Mouse (Mus musculus): ENCODE results near the gene Ap5s1.
"Not testable (repeated sequence)": the region's sequence is repeated elsewhere in the genome, so short reads cannot be mapped to it uniquely, and the experiment has no call there.

Ap5s1 gene

DNA sequence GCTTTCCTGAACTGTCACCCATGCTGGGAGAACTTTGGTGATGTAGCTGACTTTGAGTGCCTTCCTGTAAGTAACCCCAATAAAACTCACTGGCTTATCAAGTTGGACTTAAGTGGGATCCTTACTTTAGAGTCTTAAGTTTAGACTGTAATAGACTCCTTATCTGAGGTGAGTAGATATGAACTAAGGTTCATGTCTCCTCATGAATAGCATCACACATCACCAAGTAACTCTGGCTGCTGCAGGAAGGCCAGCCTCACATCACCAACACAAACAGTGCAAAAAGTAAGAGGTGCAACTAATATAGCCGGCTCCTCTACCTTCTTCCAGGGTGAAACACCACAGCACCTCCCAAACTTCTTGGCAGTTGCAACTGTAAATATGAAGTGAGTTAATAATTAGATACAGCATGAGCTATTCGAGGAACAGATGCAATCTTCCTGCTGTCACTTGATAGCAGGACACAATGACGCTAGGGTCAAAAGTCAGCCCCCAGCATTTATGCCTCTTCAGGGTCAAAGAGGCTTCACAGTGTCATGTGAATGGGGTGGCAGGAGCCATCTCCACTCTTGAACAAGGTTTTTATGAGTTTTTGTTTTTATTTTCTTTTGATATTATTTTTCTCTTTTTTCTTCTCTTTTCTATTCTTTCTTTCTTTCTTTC, 15.1 kb downstream of the Ap5s1 start:
- no peak for DNase-seq (ENCODE audit: low spot score)

DNA sequence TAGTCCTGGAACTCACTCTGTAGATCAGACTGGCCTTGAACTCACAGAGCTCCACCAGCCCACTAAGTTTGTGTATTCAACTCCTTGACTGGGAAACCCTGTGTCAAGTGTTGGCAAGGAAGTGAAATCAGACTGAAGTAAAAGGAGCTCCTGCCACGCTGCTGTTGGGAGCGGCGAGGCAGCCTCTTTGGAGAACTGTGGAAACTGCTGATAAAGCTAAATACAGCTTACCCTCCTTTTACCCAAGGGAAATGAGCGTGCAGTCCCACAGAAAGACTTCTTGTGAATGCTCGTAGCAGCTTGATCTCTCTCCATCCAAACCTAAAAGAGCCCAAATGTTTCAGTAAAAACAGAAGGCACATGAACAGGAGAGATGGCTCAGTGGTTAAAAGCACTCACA, 15.7 kb downstream of the Ap5s1 start:
- DNase-seq (ENCODE audit: low spot score): no peak

DNA sequence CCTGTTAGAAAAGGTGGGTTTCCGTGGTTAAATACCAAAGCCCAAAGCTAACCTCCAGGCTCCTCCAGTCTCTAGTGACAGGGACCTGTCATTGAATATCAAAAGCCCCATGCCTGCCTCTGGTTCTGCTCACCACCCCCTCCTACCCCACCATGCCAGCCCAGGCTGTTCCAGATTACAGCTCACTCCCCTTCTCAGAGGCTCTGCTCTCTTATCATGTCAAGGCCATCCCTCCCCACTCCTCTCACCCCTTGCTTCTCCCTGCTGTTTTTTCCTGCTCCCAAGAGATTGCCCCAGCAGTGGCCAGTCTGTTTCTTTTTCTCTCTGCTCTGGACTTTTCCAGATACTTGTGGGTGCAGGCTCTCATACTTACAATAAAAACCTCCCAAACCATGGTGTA, 16.7 kb downstream of the Ap5s1 start:
- no peak for DNase-seq (ENCODE audit: low spot score)

DNA sequence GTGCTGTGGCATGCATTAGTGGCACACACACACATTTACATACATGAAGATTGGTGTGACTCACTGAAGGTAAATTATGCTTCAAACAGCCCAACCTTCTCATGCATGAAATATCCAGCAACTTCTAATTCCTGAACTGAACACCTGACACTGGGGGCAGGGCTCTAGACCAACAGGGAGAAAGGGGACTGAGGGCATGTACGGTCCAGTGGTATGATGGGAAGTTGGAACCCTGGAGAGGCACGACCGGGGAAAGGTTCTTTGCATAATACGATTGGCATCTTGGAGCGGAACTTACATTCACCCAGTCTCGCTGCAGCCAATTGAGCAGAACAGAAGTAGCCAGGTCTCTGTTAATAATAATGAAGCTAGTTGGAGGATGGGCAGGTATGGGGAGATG, 18.3 kb downstream of the Ap5s1 start:
- no peak for DNase-seq (ENCODE audit: low spot score)

DNA sequence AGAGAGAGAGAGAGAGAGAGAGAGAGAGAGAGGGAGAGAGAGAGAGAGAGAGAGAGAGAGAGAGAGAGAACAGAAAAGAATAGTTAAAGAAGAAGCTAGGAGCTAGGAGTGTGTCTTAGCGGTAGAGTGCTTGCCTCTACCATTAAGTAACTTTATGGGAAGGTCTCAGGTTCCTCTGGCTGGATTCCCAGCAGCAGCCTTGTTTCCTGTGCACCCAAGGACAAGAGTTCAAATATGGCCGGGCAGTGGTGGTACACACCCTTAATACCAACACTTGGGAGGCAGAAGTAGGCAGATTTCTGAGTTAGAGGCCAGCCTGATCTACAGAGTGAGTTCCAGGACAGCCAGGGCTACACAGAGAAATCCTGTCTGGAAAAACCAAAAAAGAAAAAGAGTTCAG, 19.8 kb downstream of the Ap5s1 start:
- not testable (repeated sequence) for DNase-seq (ENCODE audit: low spot score)

DNA sequence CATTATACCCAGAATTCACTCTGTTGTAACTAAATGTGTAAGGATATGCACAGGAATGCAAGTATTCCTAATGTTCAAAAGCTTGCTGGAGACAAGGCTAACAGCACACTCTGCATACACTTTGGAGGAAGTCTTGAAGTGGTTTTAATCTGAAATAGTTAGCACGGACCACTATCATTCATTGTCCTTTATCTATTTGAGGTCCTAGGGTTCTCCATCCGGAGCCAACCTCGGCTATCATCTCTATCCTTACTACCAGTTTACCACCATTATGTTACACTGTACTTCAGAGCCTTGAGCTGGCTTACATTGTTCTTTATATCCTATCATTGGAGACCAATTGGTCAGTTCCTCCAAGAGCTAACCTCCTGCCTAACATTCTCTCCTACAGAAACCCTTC, 20.4 kb downstream of the Ap5s1 start:
- DNase-seq (ENCODE audit: low spot score): no peak

DNA sequence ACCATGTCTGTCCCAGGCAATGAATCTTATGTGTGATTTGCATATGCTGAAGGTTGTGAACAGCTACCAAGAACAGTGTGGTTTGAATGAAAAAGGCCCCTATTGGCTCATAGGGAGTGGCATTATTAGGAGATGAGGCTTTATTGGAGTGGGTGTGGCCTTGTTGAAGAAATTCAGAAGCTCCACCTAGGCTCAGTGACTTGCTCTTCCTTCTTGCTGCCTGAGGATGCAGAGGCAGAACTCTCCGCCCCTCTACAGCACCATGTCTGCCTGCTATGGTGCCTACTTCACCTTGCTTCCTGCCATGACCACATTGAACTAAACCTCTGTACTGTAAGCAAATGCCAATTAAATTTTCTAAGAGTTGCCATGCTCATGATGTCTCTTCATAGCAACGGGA, 25.7 kb downstream of the Ap5s1 start:
- no peak for DNase-seq (ENCODE audit: low spot score)

DNA sequence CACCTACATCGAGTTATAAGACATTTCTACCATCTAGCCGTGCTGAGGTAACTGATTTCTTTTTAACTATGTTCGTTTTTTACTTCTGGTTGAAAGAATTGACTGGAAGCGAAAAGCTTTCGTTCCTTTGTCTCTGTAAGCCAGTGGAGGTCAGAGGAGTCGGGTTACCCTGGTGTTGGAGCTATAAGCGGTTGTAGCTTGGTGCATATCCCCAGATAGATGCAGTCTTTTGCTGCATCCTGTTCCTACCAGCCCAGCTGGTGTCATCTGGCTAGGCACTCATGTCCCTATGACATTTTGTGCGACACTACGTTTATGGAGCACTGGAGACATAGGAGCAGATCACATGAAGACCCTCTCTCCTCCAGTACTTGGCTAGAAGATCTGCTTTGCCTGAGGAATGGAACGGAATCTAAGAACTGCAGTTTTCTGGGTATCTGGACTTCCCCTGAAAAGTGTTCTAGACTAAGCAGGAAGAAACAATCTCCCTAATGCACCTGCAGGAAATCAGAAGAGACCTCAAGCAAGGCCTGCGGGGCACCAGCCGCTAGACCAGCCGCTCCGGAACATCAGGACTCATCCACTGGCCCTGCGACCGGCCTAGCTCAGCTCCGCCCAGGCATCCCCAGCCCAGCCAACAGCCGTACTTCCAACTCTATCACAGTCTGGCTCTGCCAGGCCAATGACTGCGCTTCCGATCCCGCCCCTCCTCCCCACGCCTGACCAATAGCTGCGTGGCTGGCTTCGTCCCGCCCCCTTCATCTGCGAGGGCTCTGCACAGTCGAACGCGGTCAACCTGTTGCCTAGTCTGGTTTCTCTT, 26.6 kb downstream of the Ap5s1 start, which contains the start of gene Mavs:
Gene Mavs, plus strand, starts transcription at position 757 of the 820 bp plus-strand sequence.
- peak; percentile 78 for DNase-seq (ENCODE audit: low spot score)

DNA sequence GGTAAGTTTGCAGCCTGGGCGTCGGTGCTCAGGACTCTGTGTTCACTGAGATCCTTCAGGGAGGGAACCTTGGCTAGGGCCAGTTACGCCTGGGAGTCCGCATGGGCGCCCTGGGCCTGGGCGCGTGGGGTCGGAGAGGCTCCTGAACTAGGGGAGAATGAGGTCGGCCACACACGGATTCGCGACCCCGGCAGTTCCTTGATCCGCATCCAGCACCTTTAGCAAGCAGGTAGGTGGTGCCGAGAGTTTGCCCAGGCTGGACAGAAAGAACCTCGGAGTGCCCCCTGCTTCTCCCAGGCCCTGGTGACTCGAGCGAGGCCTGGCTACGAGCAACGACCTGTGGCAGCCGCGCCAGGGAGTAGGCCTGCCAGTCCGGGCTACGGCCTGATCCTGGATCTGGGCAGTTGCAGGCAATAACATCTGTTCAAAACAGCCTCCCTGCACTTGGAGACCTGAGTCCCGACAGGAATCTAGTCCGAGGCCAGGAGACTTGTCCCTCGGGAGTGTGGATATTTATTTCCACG, 27.3 kb downstream of the Ap5s1 start:
- DNase-seq (ENCODE audit: low spot score): no peak

DNA sequence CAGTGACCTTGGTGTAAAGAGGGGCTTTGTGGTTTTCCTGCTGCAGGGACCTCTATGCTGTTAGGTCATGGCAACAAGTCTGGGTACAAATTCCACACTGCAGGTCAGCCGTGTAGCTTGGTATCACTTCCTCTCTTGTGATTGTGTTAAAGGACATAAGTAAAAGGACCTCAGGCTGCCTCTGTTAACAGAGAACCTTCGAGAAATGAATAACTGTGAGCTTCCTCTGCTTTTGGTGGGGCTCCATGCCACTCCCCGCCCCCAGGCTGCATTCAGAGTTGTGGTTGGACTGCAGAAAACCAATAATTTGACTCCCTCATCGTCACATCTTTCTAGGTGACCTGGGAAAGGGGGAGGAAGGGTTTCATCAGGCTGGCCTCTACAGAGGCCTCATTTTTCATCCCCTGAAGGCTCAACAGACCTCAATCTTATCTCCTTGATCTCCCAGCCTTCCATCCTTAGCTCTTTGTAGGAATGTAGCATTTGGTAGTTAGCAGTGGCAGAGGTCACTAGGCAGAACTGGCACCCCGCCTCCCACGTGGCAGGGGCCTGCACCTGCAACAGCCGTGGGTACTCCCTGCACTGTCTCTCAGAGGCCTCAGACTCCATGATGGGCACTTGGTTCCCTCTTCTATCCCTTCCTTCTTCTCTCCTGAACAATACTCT, 28.2 kb downstream of the Ap5s1 start:
- no peak for DNase-seq (ENCODE audit: low spot score)

DNA sequence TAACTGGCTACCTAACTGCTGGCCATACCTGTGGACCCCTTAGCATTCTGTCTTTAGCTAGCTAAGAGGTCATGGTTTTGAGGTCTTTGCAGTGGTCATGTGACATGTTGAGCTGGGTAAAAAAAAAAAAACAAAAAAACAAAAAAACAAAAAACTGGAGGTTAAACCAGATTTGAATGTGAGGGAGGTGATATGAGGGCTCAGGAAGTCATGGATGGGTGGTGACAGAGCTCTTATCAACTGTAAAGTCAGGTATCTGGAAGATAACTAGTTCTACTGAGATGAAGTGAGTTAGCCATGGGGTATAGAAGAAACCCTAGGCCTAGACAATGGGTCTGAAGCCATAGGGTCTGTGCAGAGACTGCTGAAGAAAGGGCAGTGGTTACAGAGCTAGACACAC, 35.3 kb downstream of the Ap5s1 start:
- DNase-seq (ENCODE audit: low spot score): no peak

DNA sequence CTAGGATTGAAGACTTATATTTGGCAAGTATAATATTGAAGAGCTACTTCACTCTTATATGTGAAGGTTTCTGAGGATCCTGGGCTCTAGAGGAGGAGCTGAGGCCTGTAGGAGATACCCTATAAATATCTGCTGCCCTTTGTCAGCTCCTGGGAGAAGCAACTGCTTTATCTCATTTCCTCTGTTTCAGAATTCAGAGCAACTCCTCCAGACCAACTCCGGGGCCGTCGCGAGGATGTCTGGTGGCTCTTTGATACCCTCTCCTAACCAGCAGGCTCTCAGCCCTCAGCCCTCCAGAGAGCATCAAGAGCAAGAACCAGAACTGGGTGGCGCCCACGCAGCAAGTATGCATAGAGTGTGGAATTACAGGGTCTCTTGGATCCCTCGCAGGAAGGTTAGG, 36.1 kb downstream of the Ap5s1 start:
- DNase-seq (ENCODE audit: low spot score): no peak

DNA sequence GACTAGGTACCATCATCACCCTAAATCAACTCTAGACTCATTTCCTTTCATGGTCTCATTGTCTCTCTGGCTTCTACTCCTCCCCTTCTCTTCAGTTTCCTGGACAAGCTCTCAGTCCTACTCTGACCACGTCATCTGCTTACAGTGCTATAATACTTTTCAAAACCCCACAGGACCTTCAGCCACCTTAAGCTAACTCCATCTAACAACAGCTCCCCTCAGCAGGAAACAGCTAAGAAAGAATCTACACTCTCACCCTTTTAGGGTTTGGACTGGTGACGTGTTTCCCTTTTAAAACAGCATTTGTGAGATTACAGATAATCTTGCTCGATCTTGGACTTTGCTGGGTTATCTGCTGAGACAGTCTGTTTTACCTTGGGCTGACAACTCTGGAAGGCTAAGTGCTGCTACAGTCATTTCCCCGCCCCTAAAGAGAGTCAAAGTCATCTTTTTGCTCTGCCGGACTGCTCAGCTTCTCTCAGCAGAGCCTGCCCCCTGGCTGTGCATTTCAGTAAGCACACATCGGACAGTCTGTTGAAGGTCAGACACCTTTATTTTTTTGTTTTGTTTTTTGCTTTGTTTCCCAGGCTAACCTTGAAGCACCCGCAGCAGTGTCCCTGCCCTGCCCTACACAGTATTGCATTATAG, 46.9 kb downstream of the Ap5s1 start:
- no peak for DNase-seq (ENCODE audit: low spot score)

DNA sequence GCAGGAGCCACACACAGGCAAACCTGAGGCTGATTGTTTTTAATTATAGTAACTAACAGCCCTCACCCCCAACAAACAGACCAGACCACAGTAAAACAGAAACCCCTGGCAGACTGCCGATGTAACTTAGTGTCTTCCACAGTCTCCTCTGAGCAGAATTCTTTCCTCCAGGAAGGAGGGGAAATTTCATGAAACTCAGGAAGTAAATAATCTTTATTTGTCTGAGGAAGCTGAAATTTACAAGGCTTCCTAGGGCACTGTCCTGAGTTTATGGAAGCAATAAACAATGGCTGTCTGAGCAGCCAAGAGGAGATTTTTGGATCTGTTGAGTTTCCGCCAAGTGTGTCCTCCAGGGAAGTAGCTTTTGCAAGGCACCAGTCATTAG, 47.4 kb downstream of the Ap5s1 start:
- DNase-seq (ENCODE audit: low spot score): no peak

DNA sequence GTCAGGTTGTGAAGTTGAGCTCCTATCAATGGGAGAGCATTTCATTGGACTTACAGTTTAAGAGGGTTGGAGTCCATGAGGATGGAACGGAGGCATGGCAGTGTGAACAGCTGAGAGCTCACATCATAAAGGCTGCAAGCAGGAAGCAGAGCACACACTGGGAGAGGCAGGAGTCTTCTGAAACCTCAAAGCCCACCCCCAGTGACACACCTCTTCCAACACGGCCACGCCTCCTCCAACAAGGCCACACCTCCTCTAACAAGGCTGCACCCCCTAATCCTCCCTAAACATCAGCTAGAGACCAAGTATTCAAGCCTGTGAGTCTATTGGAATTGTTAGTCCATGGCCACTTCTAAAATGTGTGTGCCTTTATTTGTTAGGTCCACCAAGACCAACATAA, 48.9 kb downstream of the Ap5s1 start:
- DNase-seq (ENCODE audit: low spot score): no peak

DNA sequence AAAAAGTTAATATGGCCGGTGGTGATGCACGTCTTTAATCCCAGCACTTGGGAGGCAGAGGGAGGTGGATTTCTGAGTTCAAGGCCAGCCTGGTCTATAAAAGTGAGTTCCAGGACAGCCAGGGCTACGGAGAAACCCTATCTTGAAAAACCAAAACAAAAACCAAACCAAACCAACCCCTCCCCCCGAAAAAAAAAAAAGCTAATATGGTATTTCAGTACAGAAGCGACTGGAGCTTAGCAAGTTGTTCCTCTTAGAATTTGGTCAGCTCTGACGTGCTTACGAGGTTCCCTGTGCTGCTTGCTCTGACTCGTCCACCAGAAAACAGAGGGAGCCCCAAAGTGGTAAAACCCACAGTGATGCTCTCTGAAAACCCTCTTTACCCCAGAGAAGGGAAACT, 51.8 kb downstream of the Ap5s1 start:
- DNase-seq (ENCODE audit: low spot score): no peak

DNA sequence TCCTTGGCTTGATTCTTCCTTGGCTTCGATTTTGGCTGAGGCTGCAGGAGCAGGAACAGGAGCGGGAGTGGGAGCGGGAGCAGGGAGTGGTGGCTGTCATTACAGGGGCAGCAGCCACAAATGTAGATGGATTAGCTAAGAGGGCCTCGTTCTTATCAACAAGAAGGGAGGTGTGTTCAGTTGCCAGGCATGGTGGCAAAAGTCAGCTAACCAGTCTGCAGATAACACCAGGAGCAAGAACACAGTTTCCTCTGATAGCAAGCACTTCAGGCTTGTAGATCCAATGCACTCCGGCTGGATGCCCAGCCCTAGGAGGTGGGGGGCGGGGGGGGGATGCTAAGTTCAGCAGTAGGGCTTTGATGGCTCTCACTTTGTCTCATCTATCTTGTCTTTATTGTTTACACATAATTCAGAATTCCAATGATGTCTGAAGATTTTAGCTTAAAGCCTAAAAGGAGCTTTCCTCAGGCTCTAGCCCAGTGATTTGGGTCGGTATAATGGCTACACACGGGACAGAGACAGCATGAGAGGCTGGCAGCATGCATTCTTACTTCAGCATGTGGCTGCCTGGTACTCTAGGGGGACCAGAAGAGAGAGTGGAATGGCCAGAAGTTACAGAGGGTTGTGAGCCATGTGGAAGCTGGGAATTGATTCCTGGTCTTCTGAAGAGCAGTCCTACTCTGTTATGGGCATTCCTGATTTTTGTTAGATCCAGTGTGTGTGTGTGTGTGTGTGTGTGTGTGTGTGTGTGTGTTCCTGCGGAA, 53.8 kb downstream of the Ap5s1 start:
- no peak for DNase-seq (ENCODE audit: low spot score)

DNA sequence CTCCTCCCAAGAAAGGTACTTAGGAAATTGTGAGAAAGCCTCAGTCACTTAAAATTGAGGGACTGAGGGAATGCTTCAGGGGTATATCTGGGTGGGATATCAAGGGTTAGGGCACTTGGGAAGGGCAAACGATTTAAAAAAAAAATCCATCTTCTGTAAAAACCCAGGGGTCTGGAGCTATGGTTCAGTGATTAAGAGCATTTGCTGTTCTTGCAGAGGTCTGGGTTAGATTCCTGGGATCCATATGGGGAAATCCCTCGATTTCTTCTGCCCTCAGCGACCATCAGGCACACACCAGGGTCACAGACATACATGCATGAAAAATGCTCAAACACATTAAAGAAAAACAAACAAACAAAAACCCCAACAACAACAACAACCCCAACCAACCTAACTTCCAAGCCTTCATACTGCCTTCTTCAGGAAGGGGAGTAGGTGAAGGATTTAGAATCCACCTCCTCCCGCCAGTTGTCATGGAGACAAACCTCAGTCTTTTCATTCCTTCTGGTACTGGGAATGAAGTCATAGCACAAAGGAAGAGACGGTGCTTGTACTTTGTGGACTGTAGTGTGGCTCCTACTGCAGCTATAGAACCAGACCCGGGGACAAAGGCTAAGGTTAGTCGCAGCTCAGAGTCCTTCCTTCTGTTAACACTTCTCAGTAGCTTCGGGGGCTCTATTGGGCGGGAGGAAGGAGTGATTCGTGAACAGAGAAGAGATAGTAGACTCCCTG, 54.8 kb downstream of the Ap5s1 start:
- no peak for DNase-seq (ENCODE audit: low spot score)

DNA sequence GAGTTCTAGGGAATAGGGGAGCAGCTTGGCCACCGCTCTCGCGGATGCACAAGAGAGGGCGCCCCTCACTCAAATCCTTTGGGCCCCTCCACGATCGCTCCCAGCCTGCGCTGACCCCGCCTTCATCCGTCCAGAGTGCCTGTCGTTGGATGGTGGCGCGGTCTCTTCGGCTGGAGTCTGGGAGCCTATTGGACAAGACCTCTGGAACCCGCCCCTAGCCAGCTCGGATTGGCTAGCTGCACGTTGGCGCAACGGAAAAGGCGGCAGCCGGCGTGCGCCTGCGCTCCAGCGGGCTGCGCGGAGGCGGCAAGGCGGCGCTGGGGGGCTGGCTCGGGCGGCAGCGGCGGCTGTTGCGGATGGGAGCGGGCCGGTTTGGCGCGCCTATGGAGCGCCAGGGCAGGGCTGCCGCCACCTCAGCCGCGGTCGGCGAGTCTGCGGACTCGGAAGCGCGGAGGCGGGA, 55.4 kb downstream of the Ap5s1 start, which contains the start of gene Pank2:
Gene Pank2, plus strand, starts transcription at position 283 of the 460 bp plus-strand sequence.
- DNase-seq (ENCODE audit: low spot score): peak; percentile 85

Data from urinary bladder, postnatal 10 days (tissue).